Mouse (Mus musculus) megakaryocyte, embryonic 14.5 days (primary cell): ENCODE measurements around the gene Kcnj13.

Experiments
- FLI1 ChIP-seq: IDR thresholded peaks from 2 replicates; pipeline ENCODE4 v1.6.1; 2012; ENCODE audit warnings: low read length, inconsistent platforms, mixed read lengths
- GATA1 ChIP-seq: IDR thresholded peaks from 3 replicates; pipeline ENCODE4 v1.6.1; 2012; ENCODE audit warnings: mixed read lengths, low read length, inconsistent platforms, borderline replicate concordance

GRCm38 (mm10) chr1:87386436-87387092, 8.0 kb downstream of the Kcnj13 start:
- TF ChIP-seq GATA1 = no peak
- no peak for TF ChIP-seq FLI1
